Mouse (Mus musculus) MEL (cell line): ENCODE results near the gene Fhl1. TPM values are rescaled to one million over a fixed set of nuclear protein-coding genes. Genes with fewer than 3 reads are reported as not detected.

Experiments used
- DNase-seq: peaks from one replicate; pipeline ENCODE4 v3.0.0; 2011; ENCODE audit warnings: low read depth, low spot score
- H3K27ac ChIP-seq: 2 replicates; pipeline ENCODE4 v1.5.1; 2012; ENCODE audit warnings: low read depth, mild to moderate bottlenecking, control low read depth, low read length, moderate library complexity; ENCODE audit not compliant: control insufficient read depth
- H3K27me3 ChIP-seq, 2 experiments: fragments of 150-350 bp in 1 of 2; sonication (generic) in 1 of 2; 2 replicates each; pipeline ENCODE4 v1.6.1; 2012; ENCODE audit warnings: low read length in 2 of 2, mild to moderate bottlenecking in 2 of 2, improper control_type of control experiment in 1 of 2, moderate library complexity in 1 of 2; ENCODE audit not compliant: insufficient read depth in 2 of 2, control insufficient read depth in 1 of 2
- H3K36me3 ChIP-seq, 2 experiments: 2 replicates each; pipeline ENCODE4 v1.6.1; 2012 to 2014; ENCODE audit warnings: low read length in 2 of 2, improper control_type of control experiment in 1 of 2, inconsistent platforms in 1 of 2, mild to moderate bottlenecking in 1 of 2; ENCODE audit not compliant: insufficient read depth in 2 of 2, control insufficient read depth in 1 of 2
- H3K4me1 ChIP-seq, 2 experiments: fragments of 150-350 bp in 1 of 2; sonication (generic) in 1 of 2; 2 replicates each; pipeline ENCODE4 v1.6.1; 2012; ENCODE audit warnings: low read length in 2 of 2, improper control_type of control experiment in 1 of 2, mild to moderate bottlenecking in 1 of 2; ENCODE audit not compliant: insufficient read depth in 2 of 2, control insufficient read depth in 1 of 2
- H3K4me3 ChIP-seq, 2 experiments: fragments of 150-350 bp in 1 of 2; sonication (generic) in 1 of 2; 2 replicates each; pipeline ENCODE4 v1.5.1; 2012; ENCODE audit warnings: low read depth in 2 of 2, low read length in 2 of 2, mild to moderate bottlenecking in 2 of 2, moderate library complexity in 2 of 2, control low read depth in 1 of 2, improper control_type of control experiment in 1 of 2; ENCODE audit not compliant: control insufficient read depth in 1 of 2, insufficient read depth in 1 of 2
- H3K79me2 ChIP-seq: 2 replicates; pipeline ENCODE4 v1.6.1; 2012; ENCODE audit warnings: mild to moderate bottlenecking, low read length, moderate library complexity; ENCODE audit not compliant: control insufficient read depth, poor library complexity, insufficient read depth
- H3K9ac ChIP-seq: 2 replicates; pipeline ENCODE4 v1.6.1; 2012; ENCODE audit warnings: low read depth, mild to moderate bottlenecking, control low read depth, low read length, moderate library complexity; ENCODE audit not compliant: control insufficient read depth, poor library complexity, severe bottlenecking
- H3K9me3 ChIP-seq: fragments of 150-350 bp; sonication (generic); replicated peaks from 2 replicates; pipeline ENCODE4 v1.6.1; 2012; ENCODE audit warnings: mild to moderate bottlenecking, low read length, improper control_type of control experiment, moderate library complexity; ENCODE audit not compliant: insufficient read depth
- CHD1 ChIP-seq: IDR thresholded peaks from 2 replicates; pipeline ENCODE4 v1.6.1; 2012; ENCODE audit warnings: low read depth, mild to moderate bottlenecking, inconsistent platforms, low read length, improper control_type of control experiment
- CHD2 ChIP-seq: IDR thresholded peaks from 2 replicates; pipeline ENCODE4 v1.6.1; 2011; ENCODE audit warnings: low read length, improper control_type of control experiment
- ELF1 ChIP-seq: IDR thresholded peaks from 2 replicates; pipeline ENCODE4 v1.6.1; 2014; ENCODE audit warnings: low read depth, mild to moderate bottlenecking, inconsistent platforms, low read length, improper control_type of control experiment, moderate library complexity
- EP300 ChIP-seq, 2 experiments: IDR thresholded peaks; 2 replicates each; pipeline ENCODE4 v1.6.1; 2011; ENCODE audit warnings: improper control_type of control experiment in 2 of 2, low read length in 2 of 2, low read depth in 1 of 2, mild to moderate bottlenecking in 1 of 2
- GABPA ChIP-seq: IDR thresholded peaks from 2 replicates; pipeline ENCODE4 v1.6.1; 2012; ENCODE audit warnings: low read depth, mild to moderate bottlenecking, inconsistent platforms, low read length, improper control_type of control experiment, moderate library complexity
- GATA1 ChIP-seq: IDR thresholded peaks from 2 replicates; pipeline ENCODE4 v1.6.1; 2011; ENCODE audit warnings: low read depth, low read length, improper control_type of control experiment
- HCFC1 ChIP-seq: IDR thresholded peaks from 2 replicates; pipeline ENCODE4 v1.6.1; 2012; ENCODE audit warnings: low read depth, mild to moderate bottlenecking, inconsistent platforms, low read length, improper control_type of control experiment, moderate library complexity
- JUND ChIP-seq: IDR thresholded peaks from 2 replicates; pipeline ENCODE4 v1.6.1; 2011; ENCODE audit warnings: low read depth, mild to moderate bottlenecking, improper control_type of control experiment, low read length
- KAT2A ChIP-seq: conservative IDR thresholded peaks from 2 replicates; pipeline ENCODE4 v1.6.1; 2012; ENCODE audit warnings: low read depth, low read length, improper control_type of control experiment, inconsistent platforms
- MAFK ChIP-seq: IDR thresholded peaks from 2 replicates; pipeline ENCODE4 v1.6.1; 2011; ENCODE audit warnings: low read depth, mild to moderate bottlenecking, low read length, improper control_type of control experiment, borderline replicate concordance
- MAX ChIP-seq: IDR thresholded peaks from 2 replicates; pipeline ENCODE4 v1.6.1; 2011; ENCODE audit warnings: low read length, improper control_type of control experiment
- MAZ ChIP-seq: IDR thresholded peaks from 2 replicates; pipeline ENCODE4 v1.6.1; 2012; ENCODE audit warnings: low read depth, mild to moderate bottlenecking, inconsistent platforms, low read length, improper control_type of control experiment
- MXI1 ChIP-seq: IDR thresholded peaks from 2 replicates; pipeline ENCODE4 v1.6.1; 2011; ENCODE audit warnings: mild to moderate bottlenecking, low read depth, low read length, improper control_type of control experiment
- MYB ChIP-seq: IDR thresholded peaks from 2 replicates; pipeline ENCODE4 v1.6.1; 2011; ENCODE audit warnings: mild to moderate bottlenecking, low read depth, low read length, improper control_type of control experiment
- NRF1 ChIP-seq: IDR thresholded peaks from 2 replicates; pipeline ENCODE4 v1.6.1; 2014; ENCODE audit warnings: low read depth, mild to moderate bottlenecking, inconsistent platforms, low read length, improper control_type of control experiment, moderate library complexity; ENCODE audit not compliant: poor library complexity, insufficient read depth, severe bottlenecking
- POLR2A ChIP-seq, 2 experiments: IDR thresholded peaks; 2 replicates each; pipeline ENCODE4 v1.6.1; 2011 to 2012; ENCODE audit warnings: low read length in 2 of 2, mild to moderate bottlenecking in 2 of 2, control low read depth in 1 of 2, improper control_type of control experiment in 1 of 2, low read depth in 1 of 2, moderate library complexity in 1 of 2; ENCODE audit not compliant: control insufficient read depth in 1 of 2, insufficient read depth in 1 of 2, poor library complexity in 1 of 2
- RAD21 ChIP-seq: IDR thresholded peaks from 2 replicates; pipeline ENCODE4 v1.6.1; 2011; ENCODE audit warnings: mild to moderate bottlenecking, low read depth, low read length, improper control_type of control experiment
- TAL1 ChIP-seq: IDR thresholded peaks from 2 replicates; pipeline ENCODE4 v1.6.1; 2012; ENCODE audit warnings: mild to moderate bottlenecking, inconsistent platforms, low read length, moderate library complexity, mixed read lengths
- TBP ChIP-seq: IDR thresholded peaks from 2 replicates; pipeline ENCODE4 v1.8.0; 2011; ENCODE audit warnings: low read depth, low read length, improper control_type of control experiment
- TCF12 ChIP-seq: IDR thresholded peaks from 2 replicates; pipeline ENCODE4 v1.6.1; 2014; ENCODE audit warnings: low read depth, mild to moderate bottlenecking, inconsistent platforms, low read length, improper control_type of control experiment, moderate library complexity
- USF1 ChIP-seq: IDR thresholded peaks from 2 replicates; pipeline ENCODE4 v1.6.1; 2014; ENCODE audit warnings: low read depth, mild to moderate bottlenecking, inconsistent platforms, low read length, improper control_type of control experiment, moderate library complexity
- ZC3H11A ChIP-seq: IDR thresholded peaks from 2 replicates; pipeline ENCODE4 v1.6.1; 2012; ENCODE audit warnings: low read depth, mild to moderate bottlenecking, inconsistent platforms, low read length, improper control_type of control experiment
- polyA plus RNA-seq, 2 experiments: library from polyadenylated mRNA; stranded (reverse) in 1 of 2; unstranded in 1 of 2; fragments of >175 nt in 1 of 2; fragments of >200 nt in 1 of 2; gene quantifications; 2 replicates each; pipeline versions ENCODE4 v1.2.1 to v1.2.4; 2012; ENCODE audit warnings: low replicate concordance in 2 of 2, low read depth in 1 of 2; ENCODE audit not compliant: insufficient read length in 2 of 2, insufficient read depth in 1 of 2, missing spikeins in 1 of 2
- total RNA-seq: library from RNA; depleted of rRNA; stranded (reverse); fragments of 300-350 nt; gene quantifications from 2 replicates; pipeline ENCODE4 v1.2.3, GENCODE M21; 2012

The Fhl1 gene
- total and polyA plus RNA-seq, 3 experiments, result not detected

- H3K4me3 ChIP-seq, result no peak overlapping the region
- H3K4me1 ChIP-seq, result no peaks in the 10 kb centered on the region
- H3K27me3 ChIP-seq, result no peaks in the 10 kb centered on the region
- no peaks in the 10 kb centered on the region for H3K9me3 ChIP-seq
- no peak for DNase-seq
- no peaks in the 10 kb centered on the region for H3K36me3 ChIP-seq
- TF ChIP-seq TAL1 (no peak), POLR2A (IDR thresholded peaks at IDR 0.05; ENCODE audit: control insufficient read depth in 1 of 2, insufficient read depth in 1 of 2, low read depth in 1 of 2, low read length in 2 of 2, poor library complexity in 1 of 2) (no peak), GATA1 (no peak), MYB (no peak), CHD1 (no peak), TCF12 (no peak)
- H3K9ac ChIP-seq, result no peak overlapping the region
- no peak overlapping the region for H3K27ac ChIP-seq
- no peaks in the 10 kb centered on the region for H3K79me2 ChIP-seq
Observed at GRCm38 (mm10) chrX:56771751-56772150, 40.2 kb downstream of the Fhl1 start.

GRCm38 (mm10) chrX:56773329-56773728 lies 41.7 kb downstream of the Fhl1 start:
- Histone ChIP-seq H3K4me1 (no peaks in the 10 kb centered on the region), H3K27me3 (no peaks in the 10 kb centered on the region; a peak in 1 of 4 replicates), H3K4me3 (no peak overlapping the region), H3K27ac (no peak overlapping the region), H3K36me3 (no peaks in the 10 kb centered on the region), H3K79me2 (no peaks in the 10 kb centered on the region), H3K9me3 (no peaks in the 10 kb centered on the region), H3K9ac (no peak overlapping the region)
- DNase-seq, result no peak
- TF ChIP-seq GABPA, result no peak
- no peak for TF ChIP-seq USF1
- TF ChIP-seq ELF1, result no peak
- TF ChIP-seq HCFC1, result no peak
- no peak for TF ChIP-seq MAX
- no peak for TF ChIP-seq MAZ
- TF ChIP-seq MAFK, result no peak
- no peak for TF ChIP-seq MXI1
- TF ChIP-seq JUND, result no peak
- TF ChIP-seq, all 39 proteins: peak for 0

- no peak overlapping the region for H3K4me3 ChIP-seq
- no peak overlapping the region for H3K9ac ChIP-seq
- no peaks in the 10 kb centered on the region for H3K4me1 ChIP-seq
- TF ChIP-seq GABPA (no peak), NRF1 (no peak), EP300 (IDR thresholded peaks at IDR 0.05; ENCODE audit: low read depth in 1 of 2, low read length in 2 of 2) (no peak), KAT2A (no peak), MYB (no peak), ZC3H11A (no peak), CHD2 (no peak), TBP (no peak), RAD21 (no peak), HCFC1 (no peak), ELF1 (no peak), MAX (no peak)
- H3K27ac ChIP-seq, result no peak overlapping the region
- no peaks in the 10 kb centered on the region for H3K9me3 ChIP-seq
- no peaks in the 10 kb centered on the region for H3K79me2 ChIP-seq
- no peaks in the 10 kb centered on the region for H3K36me3 ChIP-seq
- no peak for DNase-seq
- no peaks in the 10 kb centered on the region for H3K27me3 ChIP-seq
Observed at GRCm38 (mm10) chrX:56786281-56787061, 54.9 kb downstream of the Fhl1 start.
